Mouse (Mus musculus) heart, adult 2 months (tissue): ENCODE data around the gene Arhgap28.

Source experiments
- EP300 ChIP-seq: fragments of 200-500 bp; IDR thresholded peaks from 2 replicates; pipeline ENCODE4 v1.6.1; 2011; ENCODE audit warnings: low read depth, low read length, control low read depth; ENCODE audit not compliant: insufficient read depth
- POLR2A ChIP-seq: fragments of 200-500 bp; IDR thresholded peaks from 2 replicates; pipeline ENCODE4 v1.6.1; 2011; ENCODE audit warnings: mild to moderate bottlenecking, low read depth, low read length, control low read depth; ENCODE audit not compliant: insufficient read depth

DNA sequence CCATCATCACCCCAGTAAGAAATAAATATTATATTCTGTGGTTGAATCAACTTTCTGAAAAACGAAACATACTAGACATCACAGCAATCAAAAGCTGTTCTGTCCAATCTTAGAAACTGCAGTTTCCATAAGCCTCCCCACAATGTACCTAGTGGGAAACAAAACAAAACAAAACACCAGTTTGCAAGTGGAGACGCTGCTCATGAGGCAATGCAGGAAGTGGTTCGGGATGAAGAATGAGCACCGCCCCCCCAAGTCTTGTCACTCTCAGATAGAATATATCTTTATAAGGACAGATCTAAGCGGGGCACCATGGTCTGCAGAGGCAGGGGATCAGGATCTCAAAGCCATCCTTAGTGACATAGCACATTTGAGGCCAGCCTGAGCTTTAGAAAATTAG, 117.6 kb downstream of the Arhgap28 start:
- no peak for TF ChIP-seq EP300
- TF ChIP-seq POLR2A, result no peak
